Mouse (Mus musculus): ENCODE measurements around the gene Hist1h2bm. TPM values are rescaled to one million over a fixed set of nuclear protein-coding genes. Genes with fewer than 3 reads are reported as not detected.

Hist1h2bm gene
- total RNA-seq, 2 experiments from 2014 or later = 123 to 641 TPM

DNA sequence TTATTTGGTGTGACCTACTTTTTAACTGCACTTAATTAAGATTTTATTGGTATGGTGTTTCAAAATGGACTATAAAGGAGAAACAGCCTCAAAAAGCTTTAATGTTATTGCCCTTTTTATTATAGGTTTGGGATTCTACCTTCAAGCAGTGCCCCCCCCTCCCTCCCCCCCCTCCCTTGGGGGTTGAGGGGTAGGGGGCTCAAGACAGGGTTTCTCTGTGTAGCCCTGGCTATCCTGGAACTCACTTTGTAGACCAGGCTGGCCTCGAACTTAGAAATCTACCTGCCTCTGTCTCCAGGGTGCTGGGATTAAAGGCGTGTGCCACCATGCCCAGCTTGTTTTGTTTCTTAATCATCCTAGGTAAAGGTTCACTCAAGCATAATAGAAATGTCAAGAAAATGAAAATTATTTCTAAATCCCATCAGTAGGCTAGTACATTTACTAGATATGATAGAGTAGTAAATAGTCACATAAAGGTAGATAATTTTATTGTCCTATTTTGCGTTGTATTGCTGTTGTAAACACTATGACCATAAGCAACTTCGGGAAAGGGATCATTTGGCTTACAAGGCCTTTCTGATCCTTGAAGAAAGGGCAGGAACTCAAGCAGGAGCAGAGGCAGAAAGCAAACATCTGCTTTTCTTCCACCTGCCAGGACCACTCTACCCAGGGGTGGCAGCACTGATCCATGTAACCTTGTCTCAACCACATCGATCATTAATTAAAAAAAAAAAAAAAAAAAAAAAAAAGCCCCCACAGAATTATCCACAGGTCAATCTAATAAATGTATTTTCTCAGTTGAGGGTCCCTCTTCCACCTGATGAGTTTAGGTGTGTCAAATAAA, 1.4 kb downstream of the Hist1h2bm start:
- ATAC-seq (replicated peaks; ENCODE audit: poor library complexity, severe bottlenecking) = no peak

DNA sequence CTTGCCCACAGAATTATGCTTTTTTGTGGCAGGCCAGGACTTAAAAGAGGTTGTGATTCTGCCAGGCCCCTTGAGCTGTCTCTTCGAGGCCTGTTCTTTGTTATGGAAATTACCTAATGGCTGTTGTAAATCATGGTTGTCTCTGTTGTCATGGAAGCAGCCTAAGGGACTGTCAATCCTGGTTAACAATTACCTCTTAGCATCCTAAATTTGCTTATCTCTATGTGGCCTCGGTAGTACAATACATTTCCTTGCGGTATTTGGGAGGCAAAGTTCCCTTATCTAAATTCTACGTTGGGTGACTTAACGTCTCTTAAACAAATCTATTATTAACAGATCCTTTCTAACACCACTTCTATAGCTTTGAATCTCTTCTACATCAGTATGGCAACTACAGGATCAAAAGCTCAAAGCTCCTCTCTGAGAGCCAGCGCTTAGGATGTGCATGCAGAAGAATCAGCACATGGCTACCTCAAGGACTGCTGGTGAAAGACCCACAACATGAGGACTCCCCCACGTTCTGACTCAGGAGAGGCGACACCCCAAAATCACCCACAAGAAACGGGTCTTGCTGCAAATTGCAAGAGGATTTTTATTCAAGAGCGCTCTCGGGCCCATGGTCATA, 6.2 kb downstream of the Hist1h2bm start:
- no peak for ATAC-seq (replicated peaks; ENCODE audit: poor library complexity, severe bottlenecking)

DNA sequence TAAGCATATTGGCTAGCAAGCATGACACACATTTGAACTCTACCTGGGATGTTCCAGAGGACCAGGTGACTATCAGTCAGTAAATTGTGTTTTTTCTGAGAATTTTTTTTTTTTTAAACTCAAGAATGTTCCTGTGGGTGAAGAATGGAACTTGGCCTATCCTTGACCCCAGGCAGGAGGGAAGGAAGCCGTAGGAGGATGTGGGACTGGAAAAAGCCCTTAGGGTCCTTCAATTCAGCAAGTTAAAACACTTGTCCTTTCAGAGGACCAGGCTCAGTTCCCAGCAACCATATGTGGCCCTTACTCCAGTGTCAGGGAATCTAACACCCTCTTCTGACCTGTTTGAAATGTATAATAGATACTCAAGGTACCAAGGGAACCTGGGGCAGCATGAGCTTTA, 7.7 kb downstream of the Hist1h2bm start:
- no peak for ATAC-seq (replicated peaks; ENCODE audit: poor library complexity, severe bottlenecking)

DNA sequence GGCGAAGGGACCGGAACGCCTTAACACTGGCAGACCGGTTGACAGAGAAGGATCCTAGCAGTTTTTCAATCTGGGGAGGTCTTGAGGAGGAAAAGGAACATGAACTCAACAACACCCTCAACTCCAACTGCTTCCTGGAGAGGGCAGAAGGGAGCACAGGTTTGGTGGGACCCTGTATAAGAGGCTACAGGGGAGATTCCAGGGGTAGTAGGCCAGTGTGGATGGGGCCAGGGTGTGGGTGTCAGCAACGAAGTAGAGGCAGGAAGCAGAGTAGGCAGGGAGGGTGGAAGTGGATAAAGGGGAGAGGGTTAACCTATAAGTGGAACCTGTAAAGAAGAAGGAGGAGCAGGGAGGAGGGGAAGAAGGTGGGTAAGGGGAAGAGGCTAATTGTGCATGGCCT, 11.6 kb downstream of the Hist1h2bm start:
- no peak for ATAC-seq (replicated peaks; ENCODE audit: poor library complexity, severe bottlenecking)

DNA sequence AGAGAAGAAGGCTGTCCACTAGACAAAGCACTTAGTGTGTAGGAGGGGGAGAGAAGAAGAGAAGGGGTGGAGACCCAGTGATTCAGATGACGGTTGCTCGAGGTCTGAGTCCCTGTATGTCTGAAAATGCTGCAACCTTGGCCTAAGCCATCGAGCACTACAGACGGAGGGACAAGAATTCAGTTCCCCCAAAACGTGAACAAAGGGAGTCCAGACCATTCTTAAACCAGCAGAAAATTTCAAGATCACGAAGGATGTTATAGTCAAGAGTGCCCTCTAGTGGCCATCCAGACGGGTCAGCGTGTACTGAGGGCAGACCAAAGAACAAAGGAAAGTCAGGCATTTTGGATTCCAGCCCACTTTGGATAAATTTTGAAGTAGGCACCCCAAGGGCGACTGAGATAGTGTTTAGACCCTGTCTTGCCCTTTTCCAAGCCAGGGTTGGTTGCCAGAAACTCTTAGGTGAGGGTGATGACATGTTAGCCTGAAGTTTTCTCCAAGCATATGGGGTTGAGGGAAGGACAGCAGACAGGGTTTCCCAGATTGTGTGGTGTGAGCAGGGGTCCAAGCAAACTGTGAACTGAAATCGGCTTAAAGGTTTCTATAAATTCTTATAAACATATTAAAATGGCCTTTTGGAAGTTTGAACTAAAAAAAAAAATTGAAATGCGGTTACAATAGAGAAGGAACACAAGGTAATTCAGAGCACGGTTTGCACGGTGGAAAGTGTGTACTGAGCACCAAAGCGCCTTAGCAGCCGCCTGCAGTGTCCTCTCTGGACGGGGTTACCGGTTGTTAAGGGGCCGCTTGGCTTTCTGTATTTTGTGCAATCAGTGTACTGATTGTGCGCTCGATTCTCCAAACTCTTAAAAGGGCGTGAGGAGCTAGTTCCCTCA, 12.4 kb downstream of the Hist1h2bm start:
- peak; percentile 71 for ATAC-seq (replicated peaks; ENCODE audit: poor library complexity, severe bottlenecking)

DNA sequence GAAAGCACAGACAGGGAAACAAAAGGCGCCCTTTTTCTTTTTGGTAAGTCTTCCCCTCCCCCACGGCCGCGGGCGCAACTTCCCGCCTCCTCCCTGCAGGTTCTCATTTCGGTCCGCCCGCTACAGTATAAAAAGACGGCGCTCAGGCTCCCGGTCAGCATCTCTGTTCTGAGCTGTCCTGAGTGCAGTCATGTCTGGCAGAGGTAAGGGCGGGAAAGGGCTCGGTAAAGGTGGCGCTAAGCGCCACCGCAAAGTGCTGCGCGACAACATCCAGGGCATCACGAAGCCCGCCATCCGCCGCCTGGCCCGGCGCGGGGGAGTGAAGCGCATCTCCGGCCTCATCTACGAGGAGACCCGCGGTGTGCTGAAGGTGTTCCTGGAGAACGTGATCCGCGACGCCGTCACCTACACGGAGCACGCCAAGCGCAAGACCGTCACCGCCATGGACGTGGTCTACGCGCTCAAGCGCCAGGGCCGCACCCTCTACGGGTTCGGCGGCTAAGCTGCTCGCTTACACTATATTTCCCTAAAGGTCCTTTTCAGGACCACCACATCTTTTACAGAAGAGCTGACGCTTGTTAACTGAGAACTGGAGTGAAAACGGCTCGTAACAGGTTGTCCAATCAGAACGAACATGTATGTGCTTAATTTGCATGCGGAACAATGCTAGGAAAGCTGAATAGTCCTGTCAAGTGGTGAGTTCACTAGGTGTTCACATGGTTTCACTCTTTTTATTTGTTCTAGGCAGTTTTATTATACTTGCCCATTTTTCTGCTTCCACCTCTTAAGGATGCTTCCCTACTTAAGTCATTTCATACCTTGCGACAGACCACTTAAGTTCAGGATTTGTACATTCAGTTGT, 13.3 kb downstream of the Hist1h2bm start, which contains the start of gene Hist1h4j:
TSS of gene Hist1h4j (plus strand) at position 159 of the 862 bp plus-strand sequence.
- ATAC-seq (replicated peaks; ENCODE audit: poor library complexity, severe bottlenecking) = peak; percentile 76

DNA sequence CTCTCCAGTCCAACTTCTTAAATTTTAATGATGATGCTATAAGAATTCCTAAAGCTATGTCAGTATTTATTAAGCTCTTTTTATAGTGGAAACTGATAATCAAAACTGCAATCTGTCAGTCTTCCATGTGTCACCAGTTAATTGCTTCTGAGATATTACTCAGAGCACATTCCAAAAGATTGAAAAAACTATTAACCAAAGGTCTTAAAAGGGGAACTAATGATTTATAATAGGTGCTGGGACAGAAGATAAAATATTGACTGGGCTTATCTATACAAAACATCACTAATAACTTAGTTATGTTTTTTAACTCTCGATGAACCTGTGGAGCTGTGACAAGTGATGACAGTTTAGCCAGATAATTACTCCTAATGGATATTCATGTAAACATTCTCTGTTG, 23.2 kb downstream of the Hist1h2bm start:
- no peak for ATAC-seq (replicated peaks; ENCODE audit: poor library complexity, severe bottlenecking)

DNA sequence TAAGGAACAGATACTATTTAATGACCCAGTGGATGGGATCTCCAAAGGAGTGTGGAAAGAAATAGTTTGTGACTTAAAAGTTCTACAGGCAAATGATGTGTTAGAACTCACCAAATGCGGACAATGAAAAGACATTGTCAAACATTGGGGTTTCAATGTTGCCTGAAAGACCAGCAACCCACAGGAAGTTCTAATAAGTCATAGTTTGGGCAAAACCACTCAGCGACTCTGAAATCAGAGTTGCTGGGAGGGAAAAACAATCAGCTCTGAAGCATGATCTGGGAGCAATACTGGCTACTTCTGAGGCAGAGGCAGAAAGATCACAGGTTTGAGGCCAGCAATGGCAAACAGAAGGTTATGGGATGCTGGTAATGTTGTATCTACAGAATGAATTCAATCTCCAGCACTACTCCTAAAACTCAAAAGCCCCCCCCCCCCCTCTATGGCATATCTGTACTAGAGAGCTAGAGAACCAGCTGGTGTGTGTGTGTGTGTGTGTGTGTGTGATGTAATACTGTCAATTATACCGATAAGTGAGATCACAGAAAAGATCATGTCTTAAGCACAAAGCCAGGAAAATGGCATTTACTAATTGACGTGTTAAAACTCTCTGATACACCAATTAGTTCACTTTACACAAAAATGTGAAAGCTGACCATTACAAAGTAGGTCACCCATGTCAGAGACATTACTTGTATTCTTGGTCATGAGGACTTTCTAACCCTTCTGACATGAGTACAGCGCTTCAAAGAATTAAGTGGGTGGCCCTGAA, 27.7 kb downstream of the Hist1h2bm start:
- no peak for ATAC-seq (replicated peaks; ENCODE audit: poor library complexity, severe bottlenecking)

DNA sequence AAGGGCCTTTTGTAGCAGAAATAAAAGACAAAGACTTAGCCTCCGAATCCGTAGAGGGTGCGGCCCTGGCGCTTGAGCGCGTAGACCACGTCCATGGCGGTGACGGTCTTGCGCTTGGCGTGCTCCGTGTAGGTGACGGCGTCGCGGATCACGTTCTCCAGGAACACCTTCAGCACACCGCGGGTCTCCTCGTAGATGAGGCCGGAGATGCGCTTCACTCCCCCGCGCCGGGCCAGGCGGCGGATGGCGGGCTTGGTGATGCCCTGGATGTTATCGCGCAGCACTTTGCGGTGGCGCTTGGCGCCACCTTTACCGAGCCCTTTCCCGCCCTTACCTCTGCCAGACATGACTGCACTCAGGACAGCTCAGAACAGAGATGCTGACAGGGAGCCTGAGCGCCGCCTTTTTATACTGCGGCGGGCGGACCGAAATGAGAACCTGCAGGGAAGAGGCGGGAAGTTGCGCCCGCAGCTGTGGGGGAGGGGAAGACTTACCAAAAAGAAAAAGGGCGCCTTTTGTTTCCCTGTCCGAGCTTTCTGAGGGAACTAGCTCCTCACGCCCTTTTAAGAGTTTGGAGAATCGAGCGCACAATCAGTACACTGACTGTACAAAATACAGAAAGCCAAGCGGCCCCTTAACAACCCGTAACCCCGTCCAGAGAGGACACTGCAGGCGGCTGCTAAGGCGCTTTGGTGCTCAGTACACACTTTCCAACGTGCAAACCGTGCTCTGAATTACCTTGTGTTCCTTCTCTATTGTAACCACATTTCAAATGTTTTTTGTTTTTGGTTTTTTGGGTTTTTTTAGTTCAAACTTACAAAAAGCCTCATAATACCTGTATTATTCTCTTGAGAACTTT, 28.5 kb downstream of the Hist1h2bm start, which contains the start of gene Hist1h4k:
TSS of gene Hist1h4k (minus strand) at position 347 of the 859 bp plus-strand sequence.
- ATAC-seq (replicated peaks; ENCODE audit: poor library complexity, severe bottlenecking) = peak; percentile 62

DNA sequence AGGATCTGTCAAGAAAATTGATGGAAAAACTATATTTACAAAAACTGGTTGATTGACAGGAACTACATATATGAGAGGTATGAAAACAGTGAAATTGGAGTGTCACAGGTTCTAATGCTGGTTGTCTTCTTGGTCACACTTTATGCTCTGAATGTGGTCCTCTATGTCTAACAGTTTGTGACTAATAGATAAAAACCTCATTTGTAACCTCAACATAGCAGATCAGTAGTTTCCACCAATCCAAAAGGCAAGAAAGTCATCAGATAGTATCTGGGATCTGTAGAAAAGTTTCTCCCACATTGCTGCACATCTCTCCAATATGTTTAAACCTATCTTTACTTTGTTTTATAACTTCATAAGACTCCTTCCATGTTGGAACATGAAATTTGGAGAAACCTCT, 29.6 kb downstream of the Hist1h2bm start:
- no peak for ATAC-seq (replicated peaks; ENCODE audit: poor library complexity, severe bottlenecking)

DNA sequence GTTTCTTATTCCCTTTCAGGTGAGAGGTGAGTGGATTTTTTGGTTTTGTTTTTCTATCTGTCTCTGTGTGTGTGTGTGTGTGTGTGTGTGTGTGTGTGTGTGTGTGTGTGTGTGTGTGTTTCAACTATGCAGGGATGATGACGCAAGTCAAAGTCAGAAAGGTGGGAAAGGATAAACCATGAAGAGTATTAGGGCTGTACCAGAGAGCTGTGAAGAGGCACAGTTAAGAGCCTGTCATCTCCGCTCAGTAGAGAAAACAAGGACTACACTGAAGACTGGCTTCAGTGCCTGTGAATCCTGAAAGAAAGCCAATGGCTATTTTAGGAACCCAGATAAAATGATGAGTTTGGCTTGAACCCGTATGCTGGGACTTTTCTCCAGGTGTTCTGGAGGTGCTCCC, 30.0 kb downstream of the Hist1h2bm start:
- ATAC-seq (replicated peaks; ENCODE audit: poor library complexity, severe bottlenecking) = no peak

DNA sequence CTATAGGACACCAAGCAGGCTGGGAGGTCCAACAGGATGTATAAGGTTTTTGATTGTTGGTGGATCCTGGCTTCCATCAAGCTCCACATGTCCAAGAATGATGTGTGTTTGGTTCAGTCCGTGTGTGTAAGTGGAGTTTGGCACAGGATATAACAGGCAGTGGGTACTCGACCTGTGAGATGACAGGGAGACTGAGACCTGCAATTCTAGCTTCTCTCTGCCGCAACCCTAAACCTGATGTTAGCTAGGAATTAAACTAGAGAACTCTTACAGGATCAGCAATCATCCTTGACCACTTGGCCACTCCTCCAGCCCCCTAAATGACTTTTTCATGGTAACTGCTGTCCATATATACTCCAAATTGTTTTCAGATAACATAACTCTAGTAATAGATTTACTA, 30.5 kb downstream of the Hist1h2bm start:
- no peak for ATAC-seq (replicated peaks; ENCODE audit: poor library complexity, severe bottlenecking)

DNA sequence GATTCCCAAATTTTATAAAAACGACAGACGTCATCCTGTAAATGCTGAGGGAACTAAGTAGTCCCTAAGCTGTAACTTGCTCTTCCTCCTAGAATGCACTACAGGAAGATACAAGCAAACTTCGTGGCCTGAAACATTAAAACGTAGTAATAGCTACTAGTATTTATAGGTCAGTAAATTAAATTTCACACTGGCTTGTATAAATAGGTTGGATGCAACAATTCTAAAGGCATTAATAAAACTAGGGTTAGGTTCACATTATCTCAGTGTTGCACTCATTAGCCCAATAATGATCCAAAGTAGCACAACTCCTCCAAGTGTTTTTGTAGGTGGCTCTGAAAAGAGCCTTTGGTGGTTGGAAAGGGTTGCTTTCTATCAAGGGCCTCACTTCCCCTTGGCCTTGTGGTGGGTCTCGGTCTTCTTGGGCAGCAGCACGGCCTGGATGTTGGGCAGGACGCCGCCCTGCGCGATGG, 31.2 kb downstream of the Hist1h2bm start:
- ATAC-seq (replicated peaks; ENCODE audit: poor library complexity, severe bottlenecking) = peak; percentile 25; the same call in 1 of the 2 replicates

DNA sequence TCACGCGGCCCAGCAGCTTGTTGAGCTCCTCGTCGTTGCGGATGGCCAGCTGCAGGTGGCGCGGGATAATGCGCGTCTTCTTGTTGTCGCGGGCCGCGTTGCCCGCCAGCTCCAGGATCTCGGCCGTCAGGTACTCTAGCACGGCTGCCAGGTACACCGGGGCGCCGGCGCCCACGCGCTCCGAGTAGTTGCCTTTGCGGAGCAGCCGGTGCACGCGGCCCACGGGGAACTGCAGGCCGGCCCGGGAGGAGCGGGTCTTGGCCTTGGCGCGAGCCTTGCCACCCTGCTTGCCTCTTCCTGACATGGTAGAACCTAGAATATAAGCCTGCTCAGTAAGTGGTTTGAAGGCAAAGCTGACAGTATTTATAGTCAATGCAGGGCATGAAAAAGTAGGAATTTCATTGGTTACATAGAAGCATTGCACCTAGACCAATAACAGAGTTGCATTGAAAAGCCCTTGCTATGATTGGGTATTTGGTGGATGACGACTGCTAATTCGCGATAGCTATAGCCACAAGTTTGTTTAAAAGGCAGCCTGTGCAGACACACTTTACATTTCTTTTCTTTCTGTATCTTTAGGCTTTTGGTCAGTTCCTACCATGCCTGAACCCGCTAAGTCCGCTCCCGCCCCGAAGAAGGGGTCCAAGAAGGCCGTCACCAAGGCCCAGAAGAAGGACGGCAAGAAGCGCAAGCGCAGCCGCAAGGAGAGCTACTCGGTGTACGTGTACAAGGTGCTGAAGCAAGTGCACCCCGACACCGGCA, 31.9 kb downstream of the Hist1h2bm start, which contains the start of the genes Hist1h2ak and Hist1h2bn:
TSS of gene Hist1h2ak (minus strand) at position 304 of the 762 bp plus-strand sequence.
TSS of gene Hist1h2bn (plus strand) at position 600 of the 762 bp plus-strand sequence.
- peak; percentile 78 for ATAC-seq (replicated peaks; ENCODE audit: poor library complexity, severe bottlenecking)

DNA sequence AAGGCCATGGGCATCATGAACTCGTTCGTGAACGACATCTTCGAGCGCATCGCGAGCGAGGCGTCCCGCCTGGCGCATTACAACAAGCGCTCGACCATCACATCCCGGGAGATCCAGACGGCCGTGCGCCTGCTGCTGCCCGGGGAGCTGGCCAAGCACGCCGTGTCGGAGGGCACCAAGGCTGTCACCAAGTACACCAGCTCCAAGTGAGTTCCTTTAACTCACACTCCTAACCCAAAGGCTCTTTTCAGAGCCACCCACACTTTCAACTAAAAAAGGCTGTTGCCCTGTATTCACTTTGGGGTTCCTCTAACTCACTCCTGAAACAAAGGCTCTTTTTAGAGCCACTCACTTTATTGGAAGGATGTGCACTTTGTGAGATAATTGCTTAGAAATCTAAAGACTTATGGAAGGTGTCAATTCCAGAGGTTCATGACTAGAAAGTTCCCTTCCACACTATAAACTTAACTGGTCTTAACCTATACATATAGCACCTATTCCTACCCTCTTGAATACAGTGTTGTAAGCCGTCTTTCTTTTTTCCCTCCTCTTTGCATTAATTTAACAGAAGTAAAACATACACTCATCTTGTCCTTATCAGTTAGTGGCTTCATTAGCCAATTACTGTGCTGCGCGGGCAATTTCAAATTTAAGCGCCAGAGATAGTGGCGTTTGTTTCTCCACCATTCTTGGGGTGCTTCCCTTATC, 32.6 kb downstream of the Hist1h2bm start:
- ATAC-seq (replicated peaks; ENCODE audit: poor library complexity, severe bottlenecking) = peak; percentile 21

DNA sequence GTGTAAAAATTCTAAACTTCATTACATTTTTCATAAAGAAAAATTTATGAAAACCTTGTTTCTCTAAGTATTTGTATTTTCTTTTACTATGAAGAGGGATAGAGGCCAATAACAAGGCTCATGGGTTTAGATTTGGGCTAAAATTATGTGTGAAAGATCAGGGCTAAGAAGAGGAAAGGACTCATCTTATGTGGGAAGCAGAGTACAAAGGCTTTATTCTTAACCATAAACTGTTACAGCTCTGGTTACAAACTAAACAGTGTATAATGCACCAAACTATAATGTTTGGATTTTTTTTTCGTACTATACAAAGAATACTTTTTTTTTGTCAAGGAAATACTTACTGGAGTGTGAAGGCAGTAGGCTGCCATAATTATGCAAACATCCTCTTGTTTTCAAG, 33.9 kb downstream of the Hist1h2bm start:
- no peak for ATAC-seq (replicated peaks; ENCODE audit: poor library complexity, severe bottlenecking)
